Mouse (Mus musculus) forebrain, embryonic 10.5 days (tissue): ENCODE measurements around the gene Aurka. TPM values are rescaled to one million over a fixed set of nuclear protein-coding genes. Genes with fewer than 3 reads are reported as not detected.

Experiments used
- DNase-seq: peaks from one replicate; pipeline ENCODE4 v3.0.0-alpha.2; 2017; ENCODE audit warnings: low spot score; ENCODE audit errors: extremely low spot score
- H3K27ac ChIP-seq: fragments of 300-500 bp; sonication (generic); 2 replicates; pipeline ENCODE4 v1.5.1; 2016; ENCODE audit warnings: mild to moderate bottlenecking
- H3K27me3 ChIP-seq: fragments of 300-500 bp; sonication (generic); 2 replicates; pipeline ENCODE4 v1.6.1; 2016; ENCODE audit warnings: mild to moderate bottlenecking; ENCODE audit not compliant: poor library complexity, severe bottlenecking
- H3K36me3 ChIP-seq: fragments of 300-500 bp; sonication (generic); replicated peaks from 2 replicates; pipeline ENCODE4 v1.6.1; 2016; ENCODE audit warnings: mild to moderate bottlenecking, moderate library complexity
- H3K4me1 ChIP-seq: fragments of 300-500 bp; sonication (generic); 2 replicates; pipeline ENCODE4 v1.6.1; 2016
- H3K4me3 ChIP-seq: fragments of 300-500 bp; sonication (generic); 2 replicates; pipeline ENCODE4 v1.5.1; 2016; ENCODE audit warnings: mild to moderate bottlenecking, moderate library complexity
- H3K9me3 ChIP-seq: fragments of 300-500 bp; sonication (generic); 2 replicates; pipeline ENCODE4 v1.6.1; 2016; ENCODE audit warnings: mild to moderate bottlenecking, moderate library complexity
- WGBS: fragments of 180-500 bp; shearing (Covaris S2); methylation state at CpG from one replicate; pipeline ENCODE4 v1.1.7; 2016; 5-methylcytosine and 5-hydroxymethylcytosine counted together
- polyA plus RNA-seq: library from polyadenylated mRNA; unstranded; fragments of >200 nt; fragmentation: Nextera tagmentation; extraction: Ambion mirVana; gene quantifications from 2 replicates; pipeline ENCODE4 v1.2.1, GENCODE M21; 2016

Gene Aurka
- polyA plus RNA-seq: 224 and 227 TPM in 2 replicates

DNA sequence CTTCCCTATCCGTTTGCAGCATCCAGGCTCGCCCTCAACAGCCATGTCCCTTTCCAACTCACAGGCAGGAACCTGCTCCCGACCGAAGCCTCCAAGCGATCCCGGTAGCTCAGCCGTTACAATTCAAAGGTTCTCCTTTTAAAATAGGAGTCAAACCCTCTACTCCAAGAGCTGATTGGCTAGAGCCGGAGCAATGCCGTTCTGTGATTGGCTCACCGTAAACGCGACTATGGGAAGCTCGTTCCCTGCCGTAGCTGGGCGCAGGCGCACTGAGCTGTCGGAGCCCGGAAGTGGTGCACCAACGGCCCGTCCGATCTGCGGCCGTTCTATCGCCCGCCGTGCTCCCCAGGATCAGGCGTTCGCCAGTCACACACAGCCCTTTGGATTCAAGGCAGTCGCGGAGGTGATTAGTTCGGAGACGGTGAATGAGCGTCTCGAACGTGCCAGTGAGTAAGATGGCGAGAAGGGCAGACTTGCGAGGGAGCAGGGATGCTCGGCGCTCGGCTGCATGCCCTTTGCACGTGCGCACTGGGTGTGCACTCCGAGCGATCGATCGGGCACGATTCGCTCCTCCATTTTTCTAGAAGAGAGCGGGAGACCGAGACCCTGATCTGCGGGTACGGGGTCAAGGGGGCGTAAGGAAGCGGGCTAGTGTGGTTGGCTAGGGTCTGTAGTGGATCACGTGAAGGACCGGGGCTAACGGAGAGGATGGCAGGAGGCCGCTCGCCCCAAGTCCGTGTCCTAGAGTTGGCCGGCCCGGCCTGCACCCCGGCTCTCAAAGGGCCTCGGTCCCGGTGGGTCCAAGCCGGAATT is at the start of gene Aurka, which contains the start of gene Cstf1:
TSS of gene Aurka (minus strand) at position 125 of the 813 bp plus-strand sequence.
TSS of gene Cstf1 (plus strand) at position 271 of the 813 bp plus-strand sequence.
- peak; percentile 96 for DNase-seq
- H3K4me3 ChIP-seq: peak within 1 kb of the TSS; percentile 96
- peaks cover 44% of the 10 kb centered on the region for H3K4me1 ChIP-seq
- peaks cover 67% of the 10 kb centered on the region for H3K36me3 ChIP-seq
- no peaks in the 10 kb centered on the region for H3K27me3 ChIP-seq
- under 1% methylated on average over 66 of the region's 66 CpGs for WGBS
- H3K27ac ChIP-seq: peak within 1 kb of the TSS; percentile 99
- H3K9me3 ChIP-seq: no peaks in the 10 kb centered on the region

DNA sequence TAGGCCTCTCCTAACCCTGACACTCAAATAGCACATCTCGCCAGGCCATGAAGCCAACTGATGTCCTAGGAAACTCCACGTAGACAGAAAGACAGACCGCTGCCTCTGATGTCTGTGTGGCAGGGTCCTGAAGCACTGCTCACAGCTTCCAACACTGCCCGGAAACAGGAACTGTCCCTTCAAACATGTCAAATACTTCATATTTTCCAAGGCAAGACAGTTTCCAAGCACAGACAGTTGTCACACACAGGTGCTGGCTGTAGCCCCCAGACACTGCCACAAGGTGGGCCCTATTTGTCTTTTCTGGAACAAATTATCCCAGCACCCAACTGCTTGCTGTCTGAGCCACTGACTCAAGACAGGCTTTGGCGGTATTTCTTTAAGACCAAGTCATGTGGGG is 47.9 kb upstream of the Aurka start:
- H3K27me3 ChIP-seq: no peaks in the 10 kb centered on the region
- H3K4me3 ChIP-seq: no peak overlapping the region
- no peak for DNase-seq
- 90% methylated on average over 5 of the region's 5 CpGs for WGBS
- H3K27ac ChIP-seq: no peak overlapping the region
- no peaks in the 10 kb centered on the region for H3K9me3 ChIP-seq
- H3K4me1 ChIP-seq: peaks cover 15% of the 10 kb centered on the region
- H3K36me3 ChIP-seq: no peaks in the 10 kb centered on the region

DNA sequence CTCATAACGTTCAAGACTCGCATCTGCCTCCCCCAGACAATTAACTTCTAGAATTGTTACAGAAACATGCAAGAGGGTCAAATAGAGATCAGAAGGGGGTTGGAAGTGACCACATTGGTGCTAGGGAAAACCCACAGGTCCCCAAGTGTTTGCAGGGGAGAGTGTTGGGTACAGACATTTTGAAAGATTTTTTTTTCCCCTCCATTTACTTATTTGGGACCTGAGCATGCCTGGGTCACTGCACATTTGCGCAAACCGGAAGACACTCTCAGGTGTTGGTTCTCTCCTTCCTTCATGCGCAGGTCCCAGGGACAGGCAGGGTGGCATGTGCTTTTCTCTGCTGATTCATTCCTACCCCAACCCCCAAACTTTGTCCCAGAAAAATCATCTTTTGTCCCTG is 46.5 kb upstream of the Aurka start:
- Histone ChIP-seq H3K27ac (no peak overlapping the region), H3K4me3 (no peak overlapping the region), H3K36me3 (no peaks in the 10 kb centered on the region), H3K4me1 (peaks cover 28% of the 10 kb centered on the region), H3K27me3 (no peaks in the 10 kb centered on the region), H3K9me3 (no peaks in the 10 kb centered on the region)
- 89% methylated on average over 5 of the region's 5 CpGs for WGBS
- no peak for DNase-seq

DNA sequence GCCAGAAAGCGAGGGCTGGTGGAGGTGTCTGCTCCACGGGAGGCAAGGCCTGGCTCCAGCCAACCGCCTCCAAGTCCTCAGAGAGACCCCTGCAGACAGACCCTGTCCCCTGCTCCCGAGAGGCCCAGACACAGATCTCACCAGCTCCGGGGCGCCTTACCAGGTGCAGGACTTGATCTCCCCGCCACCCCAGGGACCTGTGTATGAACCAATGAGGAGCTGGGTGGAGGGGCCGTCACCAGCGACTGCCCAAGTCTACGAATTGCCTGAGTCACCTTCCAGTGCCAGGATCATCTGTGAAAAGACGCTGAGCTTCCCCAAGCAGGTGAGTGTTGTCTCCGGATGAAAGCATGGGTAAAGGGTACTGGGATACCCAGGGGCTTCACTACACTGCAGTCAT is 45.9 kb upstream of the Aurka start:
- 58% methylated on average over 12 of the region's 12 CpGs for WGBS
- no peaks in the 10 kb centered on the region for H3K36me3 ChIP-seq
- no peak for DNase-seq
- no peak overlapping the region for H3K27ac ChIP-seq
- H3K27me3 ChIP-seq: no peaks in the 10 kb centered on the region
- H3K4me3 ChIP-seq: no peak overlapping the region
- no peaks in the 10 kb centered on the region for H3K9me3 ChIP-seq
- H3K4me1 ChIP-seq: peaks cover 31% of the 10 kb centered on the region

DNA sequence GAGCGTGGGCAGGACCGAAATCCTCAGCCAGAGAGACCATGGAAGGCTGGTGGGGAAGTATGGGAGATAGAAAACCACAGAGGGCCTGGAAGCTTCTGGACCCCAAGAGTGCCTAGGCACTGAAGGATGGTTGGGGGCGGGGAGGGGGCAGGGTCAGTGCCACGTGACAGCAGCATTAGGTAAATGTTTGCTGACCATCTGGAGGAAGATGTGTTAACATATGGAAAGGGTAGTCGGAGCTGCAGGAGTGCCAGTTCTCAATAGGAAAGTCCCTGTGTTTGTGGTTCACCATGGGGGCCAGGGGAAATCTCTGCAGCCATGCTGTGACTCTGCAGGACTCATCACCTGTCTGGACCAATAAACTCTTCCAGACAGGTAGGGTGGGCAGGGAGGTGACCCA is 43.6 kb upstream of the Aurka start:
- Histone ChIP-seq H3K4me3 (no peak overlapping the region), H3K36me3 (no peaks in the 10 kb centered on the region), H3K9me3 (no peaks in the 10 kb centered on the region), H3K4me1 (peaks cover 31% of the 10 kb centered on the region), H3K27me3 (no peaks in the 10 kb centered on the region), H3K27ac (no peak overlapping the region)
- 58% methylated on average over 5 of the region's 5 CpGs for WGBS
- no peak for DNase-seq

DNA sequence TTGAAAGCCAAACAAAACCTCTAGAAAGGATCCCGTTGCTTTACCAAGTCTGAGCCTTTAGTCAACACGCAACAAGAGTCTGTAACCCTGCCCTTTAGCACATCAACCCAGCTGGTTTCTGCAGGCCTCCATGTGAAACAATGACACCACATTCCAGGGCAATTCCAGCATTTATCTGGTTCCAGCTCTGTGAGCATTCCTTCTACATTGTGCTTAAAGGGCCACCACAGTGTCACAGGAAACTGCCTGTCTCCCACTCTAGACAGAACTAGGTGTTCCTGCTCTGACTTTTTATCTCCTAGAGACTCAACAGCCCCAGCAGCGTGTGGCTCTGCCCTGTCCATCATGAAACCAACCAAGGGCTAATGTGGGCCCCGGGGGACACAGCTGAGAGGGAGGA is 42.9 kb upstream of the Aurka start:
- Histone ChIP-seq H3K27me3 (no peaks in the 10 kb centered on the region), H3K9me3 (no peaks in the 10 kb centered on the region), H3K4me3 (no peak overlapping the region), H3K27ac (peak overlapping the region; percentile 51; the same call in 1 of the 2 replicates), H3K36me3 (no peaks in the 10 kb centered on the region), H3K4me1 (peaks cover 27% of the 10 kb centered on the region)
- 32% methylated on average over 4 of the region's 4 CpGs for WGBS
- DNase-seq: no peak

DNA sequence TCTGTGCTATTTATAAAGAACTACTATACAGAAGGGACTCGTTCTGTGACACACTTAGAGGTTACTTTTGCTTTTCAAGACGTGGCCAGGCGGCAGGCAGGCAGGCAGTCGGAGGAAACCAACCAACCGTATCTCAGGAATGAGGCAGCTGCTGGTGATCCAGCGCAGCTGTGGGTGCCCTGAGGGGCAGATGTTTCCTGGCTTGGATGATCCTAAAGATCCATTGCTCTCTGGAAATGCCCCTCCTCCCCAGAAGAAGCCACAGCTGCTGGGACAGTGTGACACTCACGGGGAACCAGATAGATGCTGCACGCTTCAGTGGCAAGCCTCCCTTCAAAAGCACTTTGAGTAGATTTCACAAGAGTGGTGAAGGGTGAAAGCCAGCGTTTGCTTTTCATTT is 42.1 kb upstream of the Aurka start:
- peak overlapping the region; percentile 51; the same call in 1 of the 2 replicates for H3K27ac ChIP-seq
- WGBS: 14% methylated on average over 9 of the region's 9 CpGs
- 0 out of 2 replicates have a peak overlapping the region, but pooled peaks have one; percentile 5 for H3K4me3 ChIP-seq
- no peaks in the 10 kb centered on the region for H3K27me3 ChIP-seq
- H3K36me3 ChIP-seq: no peaks in the 10 kb centered on the region
- H3K9me3 ChIP-seq: no peaks in the 10 kb centered on the region
- H3K4me1 ChIP-seq: peaks cover 27% of the 10 kb centered on the region
- peak; percentile 31 for DNase-seq

DNA sequence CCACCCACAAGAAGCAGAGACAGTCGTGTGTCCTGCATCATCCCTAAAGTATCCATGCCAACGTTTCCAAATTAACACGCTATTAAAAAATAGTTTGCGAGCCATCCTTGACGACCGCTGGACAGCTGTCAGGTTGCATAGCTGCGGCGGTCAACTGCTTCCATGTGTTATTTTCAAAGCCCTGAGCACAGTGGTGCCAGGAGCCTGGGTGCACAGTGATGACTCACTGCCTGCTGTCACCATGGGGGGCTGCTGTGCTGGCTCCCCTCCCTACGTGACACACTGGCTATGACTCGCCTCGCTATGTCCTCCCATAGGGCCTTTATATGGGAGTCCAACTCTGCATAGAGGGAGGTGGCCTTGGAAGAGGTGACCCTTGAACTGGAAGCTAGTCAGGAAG is 40.8 kb upstream of the Aurka start:
- H3K36me3 ChIP-seq: no peaks in the 10 kb centered on the region
- no peak for DNase-seq
- WGBS: 88% methylated on average over 11 of the region's 11 CpGs
- H3K27me3 ChIP-seq: no peaks in the 10 kb centered on the region
- no peaks in the 10 kb centered on the region for H3K9me3 ChIP-seq
- no peak overlapping the region for H3K4me3 ChIP-seq
- H3K27ac ChIP-seq: no peak overlapping the region
- peaks cover 27% of the 10 kb centered on the region for H3K4me1 ChIP-seq

DNA sequence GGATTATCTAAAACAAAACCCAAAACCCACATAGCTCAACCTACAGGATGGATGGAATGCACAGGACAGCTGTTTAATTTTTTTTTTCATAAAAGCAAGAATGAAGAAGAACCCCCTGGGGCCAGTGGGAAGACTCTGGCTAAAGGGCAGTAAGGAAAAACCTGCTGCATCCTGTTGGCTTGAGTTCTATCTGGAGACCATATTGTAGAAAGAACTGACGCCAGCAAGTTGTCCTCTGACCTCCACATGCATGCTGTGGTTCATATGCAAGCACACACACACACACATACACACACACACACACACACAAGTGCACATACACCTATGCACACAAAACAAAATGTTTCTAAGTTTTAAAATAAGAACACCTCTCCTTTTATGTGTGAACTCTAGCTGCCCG is 40.4 kb upstream of the Aurka start:
- Histone ChIP-seq H3K9me3 (no peaks in the 10 kb centered on the region), H3K36me3 (no peaks in the 10 kb centered on the region), H3K27me3 (no peaks in the 10 kb centered on the region), H3K27ac (no peak overlapping the region), H3K4me3 (no peak overlapping the region), H3K4me1 (peaks cover 27% of the 10 kb centered on the region)
- 88% methylated on average over 2 of the region's 2 CpGs for WGBS
- no peak for DNase-seq

DNA sequence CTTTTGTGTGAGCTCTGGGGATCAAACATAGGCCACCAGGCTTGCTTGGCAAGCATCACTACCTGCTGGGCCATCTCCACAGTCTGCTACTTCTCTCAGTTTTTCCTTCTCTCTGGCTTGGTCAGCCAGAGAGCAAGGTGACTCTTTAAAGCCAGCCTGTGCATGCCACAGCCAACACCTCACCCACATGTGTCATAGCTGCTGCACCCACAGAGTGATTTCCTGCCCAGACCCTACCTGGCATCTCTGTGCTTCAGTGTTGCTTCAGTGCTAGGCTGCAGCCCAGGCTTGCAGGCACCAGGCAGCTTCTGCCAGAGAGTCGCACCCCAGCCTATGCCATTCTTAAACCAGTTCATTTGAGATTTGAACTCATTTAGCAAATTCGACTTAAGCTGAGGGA is 37.2 kb upstream of the Aurka start:
- no peak for DNase-seq
- Histone ChIP-seq H3K4me3 (no peak overlapping the region), H3K27me3 (no peaks in the 10 kb centered on the region), H3K36me3 (no peaks in the 10 kb centered on the region), H3K9me3 (no peaks in the 10 kb centered on the region), H3K4me1 (peaks cover 12% of the 10 kb centered on the region), H3K27ac (no peak overlapping the region)
- 78% methylated on average over 2 of the region's 2 CpGs for WGBS

DNA sequence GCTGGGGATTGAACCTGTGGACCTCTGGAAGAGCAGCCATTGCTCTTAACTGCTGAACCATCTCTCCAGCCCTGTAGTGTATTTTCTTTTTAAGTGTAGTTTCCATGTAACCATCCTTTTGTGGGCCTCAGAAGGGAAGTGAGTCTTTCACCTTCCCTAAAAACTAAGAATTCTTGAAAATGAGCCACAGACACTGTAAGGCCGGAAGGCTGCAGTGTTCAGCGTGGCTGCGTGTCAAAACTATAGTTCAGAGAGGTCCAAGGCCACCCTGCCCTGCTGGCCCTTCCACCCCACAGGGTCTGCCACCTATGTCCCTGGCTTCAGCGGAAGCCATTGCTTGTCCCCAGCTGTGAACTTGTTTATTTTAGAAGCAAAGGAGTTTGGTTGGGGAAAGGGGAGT is 35.8 kb upstream of the Aurka start:
- DNase-seq: no peak
- no peaks in the 10 kb centered on the region for H3K9me3 ChIP-seq
- no peaks in the 10 kb centered on the region for H3K36me3 ChIP-seq
- no peaks in the 10 kb centered on the region for H3K27me3 ChIP-seq
- H3K27ac ChIP-seq: no peak overlapping the region
- 87% methylated on average over 4 of the region's 4 CpGs for WGBS
- H3K4me3 ChIP-seq: no peak overlapping the region
- H3K4me1 ChIP-seq: peaks cover 3% of the 10 kb centered on the region; the same call in 1 of the 2 replicates

DNA sequence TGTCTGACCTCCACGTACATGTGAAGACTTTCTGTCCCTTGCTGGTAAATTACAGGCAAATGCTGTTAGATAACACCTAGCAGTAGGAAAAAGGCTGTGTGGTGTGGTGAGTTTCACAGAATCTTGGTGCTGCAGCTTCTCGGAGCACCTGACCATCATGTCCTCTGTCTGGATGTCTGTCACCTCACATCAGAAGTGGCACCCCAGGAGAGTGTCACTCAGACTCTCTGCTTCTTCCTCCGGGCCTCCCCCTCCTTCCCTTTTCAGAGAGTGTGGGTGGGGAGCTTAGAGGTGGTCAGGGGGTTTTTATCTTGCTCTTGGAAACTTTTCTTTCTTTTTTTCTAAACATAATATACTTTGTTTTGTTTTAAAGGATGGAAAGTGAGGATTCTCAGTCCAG is 34.7 kb upstream of the Aurka start:
- H3K27ac ChIP-seq: no peak overlapping the region
- 76% methylated on average over 3 of the region's 3 CpGs for WGBS
- peaks cover 4% of the 10 kb centered on the region for H3K4me1 ChIP-seq
- no peaks in the 10 kb centered on the region for H3K9me3 ChIP-seq
- no peaks in the 10 kb centered on the region for H3K27me3 ChIP-seq
- H3K36me3 ChIP-seq: no peaks in the 10 kb centered on the region
- no peak for DNase-seq
- no peak overlapping the region for H3K4me3 ChIP-seq

DNA sequence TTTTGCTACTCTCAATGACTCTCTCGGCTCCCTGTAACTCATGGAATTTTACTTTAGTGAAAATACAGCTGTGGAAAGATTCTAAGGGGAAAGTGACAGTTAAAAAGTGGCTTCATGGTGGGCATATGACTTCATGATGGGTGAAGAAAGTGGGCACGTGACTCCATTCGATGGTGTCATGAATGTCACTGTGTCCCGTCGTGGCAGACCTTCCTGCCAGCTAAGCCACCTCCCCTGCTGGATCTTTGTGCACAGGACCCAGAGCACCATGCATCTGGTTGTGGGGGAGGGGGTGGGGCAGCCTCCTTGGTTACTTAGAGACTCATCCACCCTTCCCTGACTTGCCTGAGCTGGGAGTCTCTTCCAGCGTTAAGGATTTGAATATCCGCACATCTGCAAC is 33.9 kb upstream of the Aurka start:
- H3K27ac ChIP-seq: no peak overlapping the region
- no peak for DNase-seq
- H3K9me3 ChIP-seq: no peaks in the 10 kb centered on the region
- peaks cover 12% of the 10 kb centered on the region for H3K4me1 ChIP-seq
- H3K27me3 ChIP-seq: no peaks in the 10 kb centered on the region
- 66% methylated on average over 7 of the region's 7 CpGs for whole genome bisulfite sequencing
- H3K36me3 ChIP-seq: no peaks in the 10 kb centered on the region
- H3K4me3 ChIP-seq: no peak overlapping the region
